Mouse (Mus musculus): ENCODE data around the gene Rcvrn. TPM values are rescaled to one million over a fixed set of nuclear protein-coding genes. Genes with fewer than 3 reads are reported as not detected.
A peak's percentile ranks its signal among the peaks of the same experiment; 100 is the strongest.

Gene Rcvrn
- total RNA-seq, 2 experiments from 2014 or later: 0.52 to 2.0 TPM

GRCm38 (mm10) chr11:67667531-67668332 lies 27.4 kb upstream of the Rcvrn start:
- DNase-seq (ENCODE audit: extremely low spot score in 1 of 2, low spot score in 1 of 2): peak in 1 of 2 experiments; percentile 66

GRCm38 (mm10) chr11:67668460-67669007 lies 26.6 kb upstream of the Rcvrn start:
- DNase-seq (ENCODE audit: extremely low spot score in 1 of 2, low spot score in 1 of 2): no peak

- DNase-seq (ENCODE audit: extremely low spot score in 1 of 2, low spot score in 1 of 2): no peak
These were observed 25.1 kb upstream of the Rcvrn start for GRCm38 (mm10) chr11:67670031-67670430.

GRCm38 (mm10) chr11:67672140-67672539 lies 23.0 kb upstream of the Rcvrn start:
- DNase-seq (ENCODE audit: extremely low spot score in 1 of 2, low spot score in 1 of 2): no peak

GRCm38 (mm10) chr11:67675562-67676540 lies 19.3 kb upstream of the Rcvrn start:
- DNase-seq (ENCODE audit: extremely low spot score in 1 of 2, low spot score in 1 of 2): peak in 1 of 2 experiments; percentile 56

- DNase-seq (ENCODE audit: extremely low spot score in 1 of 2, low spot score in 1 of 2): no peak
These were observed 15.8 kb upstream of the Rcvrn start for GRCm38 (mm10) chr11:67679300-67679699.

GRCm38 (mm10) chr11:67679930-67680329 lies 15.2 kb upstream of the Rcvrn start:
- DNase-seq (ENCODE audit: extremely low spot score in 1 of 2, low spot score in 1 of 2): no peak

GRCm38 (mm10) chr11:67681871-67682270 lies 13.3 kb upstream of the Rcvrn start:
- DNase-seq (ENCODE audit: extremely low spot score in 1 of 2, low spot score in 1 of 2): no peak

GRCm38 (mm10) chr11:67686109-67686508 lies 9.0 kb upstream of the Rcvrn start:
- DNase-seq (ENCODE audit: extremely low spot score in 1 of 2, low spot score in 1 of 2): no peak

GRCm38 (mm10) chr11:67712976-67713375 lies 17.9 kb downstream of the Rcvrn start:
- peak in 1 of 2 experiments; percentile 42 for DNase-seq (ENCODE audit: extremely low spot score in 1 of 2, low spot score in 1 of 2)

- DNase-seq (ENCODE audit: extremely low spot score in 1 of 2, low spot score in 1 of 2): no peak
These were observed 20.3 kb downstream of the Rcvrn start for GRCm38 (mm10) chr11:67715382-67715781.

- DNase-seq (ENCODE audit: extremely low spot score in 1 of 2, low spot score in 1 of 2): no peak
These were observed 26.4 kb downstream of the Rcvrn start for GRCm38 (mm10) chr11:67721485-67721884.

GRCm38 (mm10) chr11:67722399-67723156 lies 27.5 kb downstream of the Rcvrn start:
- DNase-seq (ENCODE audit: extremely low spot score in 1 of 2, low spot score in 1 of 2): no peak

- no peak for DNase-seq (ENCODE audit: extremely low spot score in 1 of 2, low spot score in 1 of 2)
These were observed 28.3 kb downstream of the Rcvrn start for GRCm38 (mm10) chr11:67723231-67724013.

- no peak for DNase-seq (ENCODE audit: extremely low spot score in 1 of 2, low spot score in 1 of 2)
These were observed 32.0 kb downstream of the Rcvrn start for GRCm38 (mm10) chr11:67727095-67727494.

GRCm38 (mm10) chr11:67728726-67729125 lies 33.6 kb downstream of the Rcvrn start:
- DNase-seq (ENCODE audit: extremely low spot score in 1 of 2, low spot score in 1 of 2): no peak

- DNase-seq (ENCODE audit: extremely low spot score in 1 of 2, low spot score in 1 of 2): no peak
These were observed 35.9 kb downstream of the Rcvrn start for GRCm38 (mm10) chr11:67731056-67731455.

GRCm38 (mm10) chr11:67733726-67734125 lies 38.6 kb downstream of the Rcvrn start:
- DNase-seq (ENCODE audit: extremely low spot score in 1 of 2, low spot score in 1 of 2): no peak

- no peak for DNase-seq (ENCODE audit: extremely low spot score in 1 of 2, low spot score in 1 of 2)
These were observed 39.5 kb downstream of the Rcvrn start for GRCm38 (mm10) chr11:67734597-67734996.

All from layer of hippocampus, postnatal 25 days (tissue).